Mouse (Mus musculus) liver, embryonic 14.5 days (tissue): ENCODE measurements around the gene Mycn. TPM values are rescaled to one million over a fixed set of nuclear protein-coding genes. Genes with fewer than 3 reads are reported as not detected.

ENCODE experiments used
- ATAC-seq: fragments of 200-750 bp; cut with Nextera tagmentation; 2 replicates; pipeline ENCODE4 v1.8.0; 2017; ENCODE audit warnings: moderate number of reproducible peaks, mild to moderate bottlenecking, moderate library complexity; ENCODE audit not compliant: insufficient read depth
- DNase-seq, 3 experiments: peaks; one replicate each; pipeline ENCODE4 v3.0.0-alpha.2; 2012 to 2013; ENCODE audit warnings: low read depth in 3 of 3, low spot score in 3 of 3
- H3K27ac ChIP-seq: fragments of 300-500 bp; sonication (generic); 2 replicates; pipeline ENCODE4 v1.5.1; 2014; ENCODE audit warnings: moderate library complexity, mild to moderate bottlenecking, control low read depth, inconsistent platforms
- H3K27me3 ChIP-seq: fragments of 300-500 bp; sonication (generic); 2 replicates; pipeline ENCODE4 v1.6.1; 2014; ENCODE audit warnings: mild to moderate bottlenecking, low read length, moderate library complexity; ENCODE audit not compliant: control insufficient read depth, insufficient read depth
- H3K36me3 ChIP-seq: fragments of 300-500 bp; sonication (generic); replicated peaks from 2 replicates; pipeline ENCODE4 v1.6.1; 2014; ENCODE audit warnings: low read depth; ENCODE audit not compliant: control insufficient read depth, insufficient read depth
- H3K4me1 ChIP-seq, 2 experiments: fragments of 200-500 bp in 1 of 2; fragments of 300-500 bp in 1 of 2; sonication (generic) in 1 of 2; replicated peaks; 2 replicates each; pipeline ENCODE4 v1.6.1; 2012 to 2014; ENCODE audit warnings: antibody characterized with exemption in 1 of 2, inconsistent platforms in 1 of 2, low read length in 1 of 2; ENCODE audit not compliant: control insufficient read depth in 2 of 2, insufficient read depth in 2 of 2
- H3K4me2 ChIP-seq: fragments of 300-500 bp; sonication (generic); 2 replicates; pipeline ENCODE4 v1.6.1; 2014; ENCODE audit warnings: low read depth, mild to moderate bottlenecking, control low read depth, moderate library complexity
- H3K4me3 ChIP-seq, 2 experiments: fragments of 200-500 bp in 1 of 2; fragments of 300-500 bp in 1 of 2; sonication (generic) in 1 of 2; 2 replicates each; pipeline ENCODE4 v1.5.1; 2012 to 2014; ENCODE audit warnings: low read depth in 2 of 2, low read length in 2 of 2, mild to moderate bottlenecking in 2 of 2, control low read depth in 1 of 2, inconsistent platforms in 1 of 2, moderate library complexity in 1 of 2; ENCODE audit not compliant: insufficient read depth in 1 of 2
- H3K9ac ChIP-seq: fragments of 300-500 bp; sonication (generic); replicated peaks from 2 replicates; pipeline ENCODE4 v1.6.1; 2014; ENCODE audit warnings: mild to moderate bottlenecking, control low read depth, moderate library complexity
- H3K9me3 ChIP-seq: fragments of 300-500 bp; sonication (generic); 2 replicates; pipeline ENCODE4 v1.6.1; 2016; ENCODE audit warnings: low read length, mixed read lengths; ENCODE audit not compliant: control insufficient read depth
- CTCF ChIP-seq: IDR thresholded peaks from 2 replicates; pipeline ENCODE4 v1.5.1; 2016; ENCODE audit warnings: antibody characterized with exemption, low read depth, control low read depth
- EP300 ChIP-seq: IDR thresholded peaks from 2 replicates; pipeline ENCODE4 v1.6.1; 2016; ENCODE audit warnings: antibody characterized with exemption, low read depth
- WGBS: fragments of 180-500 bp; shearing (Covaris S2); extraction: QIAGEN DNeasy Blood & Tissue Kit; methylation state at CpG from one replicate; pipeline ENCODE4 v1.1.7; 2014; ENCODE audit not compliant: insufficient replicate concordance; 5-methylcytosine and 5-hydroxymethylcytosine counted together
- polyA plus RNA-seq, 2 experiments: library from polyadenylated mRNA; depleted of rRNA in 1 of 2; stranded (reverse) in 1 of 2; unstranded in 1 of 2; fragments of >200 nt; fragmentation: Nextera tagmentation in 1 of 2; extraction: Ambion mirVana in 1 of 2; gene quantifications; 2 replicates each; pipeline versions ENCODE4 v1.2.1 to v1.2.3; 2012 to 2014

Gene Mycn
- polyA plus RNA-seq, 2 experiments = 2.9 to 3.9 TPM

DNA sequence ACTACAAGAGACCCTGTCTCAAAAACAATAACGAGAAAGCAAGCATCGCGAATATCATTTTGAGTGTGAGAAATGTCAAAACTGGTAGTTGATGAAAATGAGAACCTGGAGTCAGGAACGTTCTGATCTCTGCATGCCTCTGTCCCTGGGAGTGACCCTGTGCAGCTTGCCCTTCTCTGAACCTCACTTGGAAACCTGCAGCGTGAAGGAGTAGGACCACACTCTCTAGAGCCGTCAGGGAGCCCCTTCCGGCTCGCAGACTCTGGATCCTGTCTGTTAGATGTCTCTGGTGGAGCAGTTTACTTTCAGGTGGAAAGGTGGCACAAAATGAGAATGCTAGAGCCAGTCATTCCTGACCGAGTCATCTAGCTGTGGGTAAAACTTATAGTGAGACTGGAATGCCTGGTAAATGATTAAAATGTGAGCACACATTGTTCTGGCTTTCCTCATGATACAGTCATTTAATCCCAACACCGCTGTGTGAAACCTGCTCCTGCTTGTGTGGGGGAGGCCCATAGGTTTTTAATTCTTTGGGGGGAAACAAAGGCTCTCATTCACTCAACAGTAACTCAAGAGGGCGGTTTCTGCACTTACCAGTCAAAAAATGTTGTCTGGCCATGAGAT lies 31.2 kb downstream of the Mycn start:
- Histone ChIP-seq H3K9ac (no peak overlapping the region), H3K27ac (no peak overlapping the region), H3K4me3 (no peak overlapping the region), H3K36me3 (no peaks in the 10 kb centered on the region), H3K4me2 (no peak overlapping the region), H3K27me3 (no peaks in the 10 kb centered on the region), H3K4me1 (peaks cover 0 to 1% of the 10 kb centered on the region in 2 experiments; a peak in 1 of 4 replicates), H3K9me3 (no peaks in the 10 kb centered on the region)
- no peak for ATAC-seq
- TF ChIP-seq CTCF (no peak), EP300 (no peak)
- 62% methylated on average over 11 of the region's 11 CpGs for WGBS
- no peak for DNase-seq

DNA sequence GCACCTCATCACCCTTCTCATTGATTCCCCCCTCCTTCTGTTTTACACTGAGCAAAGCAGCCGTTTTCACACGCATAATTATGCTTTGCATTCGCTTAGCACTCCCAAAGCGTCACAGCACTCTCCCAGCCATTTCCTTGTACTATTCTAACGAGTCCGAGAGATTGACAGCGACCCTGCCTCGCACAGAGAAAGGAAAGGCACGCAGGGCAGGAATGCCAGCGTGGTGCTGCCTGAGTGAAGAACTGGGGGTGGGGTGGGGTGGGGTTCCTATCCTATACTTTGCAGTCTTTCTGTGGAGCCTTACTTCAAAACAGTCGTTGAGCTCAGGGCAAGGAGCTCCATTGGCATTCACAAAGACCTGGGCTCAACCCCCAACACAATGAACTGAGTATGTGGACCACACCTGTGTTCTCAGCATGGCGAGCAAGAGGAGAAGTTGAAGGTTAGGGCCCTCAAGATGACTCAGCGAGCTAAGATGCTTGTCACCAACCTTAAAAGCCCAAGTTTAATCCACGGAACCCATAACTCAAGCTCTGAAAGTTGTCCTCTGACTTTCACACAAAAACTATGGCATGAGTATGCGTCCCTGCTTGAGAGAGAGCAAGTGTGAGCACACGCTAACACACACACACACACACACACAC lies 32.0 kb downstream of the Mycn start:
- Histone ChIP-seq H3K4me3 (no peak overlapping the region), H3K27me3 (no peaks in the 10 kb centered on the region), H3K9me3 (no peaks in the 10 kb centered on the region), H3K4me2 (no peak overlapping the region), H3K4me1 (peaks cover 0 to 1% of the 10 kb centered on the region in 2 experiments; a peak in 1 of 4 replicates), H3K36me3 (no peaks in the 10 kb centered on the region), H3K27ac (no peak overlapping the region), H3K9ac (no peak overlapping the region)
- ATAC-seq (no peak), DNase-seq (no peak)
- 45% methylated on average over 16 of the region's 16 CpGs for WGBS
- TF ChIP-seq CTCF (no peak), EP300 (no peak)

GRCm38 (mm10) chr12:12906771-12907170 lies 34.9 kb downstream of the Mycn start:
- Histone ChIP-seq H3K4me1 (peaks cover 0 to 1% of the 10 kb centered on the region in 2 experiments; a peak in 1 of 4 replicates), H3K9ac (no peak overlapping the region), H3K27me3 (peaks cover 3% of the 10 kb centered on the region; the same call in 1 of the 2 replicates), H3K9me3 (no peaks in the 10 kb centered on the region), H3K4me3 (no peak overlapping the region), H3K27ac (no peak overlapping the region), H3K4me2 (no peak overlapping the region), H3K36me3 (no peaks in the 10 kb centered on the region)
- DNase-seq (no peak), ATAC-seq (no peak)
- no peak for TF ChIP-seq EP300
- no peak for TF ChIP-seq CTCF
- WGBS = 36% methylated on average over 6 of the region's 6 CpGs

GRCm38 (mm10) chr12:12906321-12906720 lies 35.4 kb downstream of the Mycn start:
- Histone ChIP-seq H3K27ac (no peak overlapping the region), H3K4me3 (no peak overlapping the region), H3K9ac (no peak overlapping the region), H3K4me1 (peaks cover 0 to 1% of the 10 kb centered on the region in 2 experiments; a peak in 1 of 4 replicates), H3K4me2 (no peak overlapping the region), H3K27me3 (peaks cover 3% of the 10 kb centered on the region; the same call in 1 of the 2 replicates), H3K9me3 (no peaks in the 10 kb centered on the region), H3K36me3 (no peaks in the 10 kb centered on the region)
- no peak for ATAC-seq
- TF ChIP-seq EP300 (no peak), CTCF (no peak)
- no peak for DNase-seq
- WGBS = 35% methylated on average over 8 of the region's 8 CpGs

DNA sequence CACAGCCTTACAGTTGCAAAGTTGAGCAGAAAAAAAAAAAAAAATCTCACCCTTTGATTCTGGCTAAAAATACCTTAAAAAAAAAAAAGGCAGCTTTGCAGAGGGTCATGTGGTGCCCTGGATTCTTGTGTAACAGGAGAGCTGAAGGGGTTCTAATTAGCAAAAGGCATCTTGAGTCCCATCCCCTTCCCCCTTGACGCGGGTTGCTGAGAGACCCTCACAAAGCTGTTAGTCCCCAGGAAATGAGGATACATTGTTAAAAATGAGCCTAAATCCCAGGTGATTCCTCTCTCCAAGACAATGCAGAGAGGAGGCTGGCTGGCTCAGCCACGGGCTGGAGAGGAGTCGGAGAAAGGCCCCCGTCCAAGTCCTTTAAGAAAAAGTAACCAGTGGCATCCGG lies 36.6 kb downstream of the Mycn start:
- Histone ChIP-seq H3K27me3 (peaks cover 3% of the 10 kb centered on the region; the same call in 1 of the 2 replicates), H3K9ac (no peak overlapping the region), H3K4me2 (no peak overlapping the region), H3K9me3 (no peaks in the 10 kb centered on the region), H3K27ac (no peak overlapping the region), H3K36me3 (no peaks in the 10 kb centered on the region), H3K4me1 (0 out of 4 replicates have a peak, but pooled peaks cover 0 to 1% of the 10 kb centered on the region in 2 experiments), H3K4me3 (no peak overlapping the region)
- TF ChIP-seq CTCF = no peak
- TF ChIP-seq EP300 = no peak
- WGBS = 43% methylated on average over 6 of the region's 6 CpGs
- ATAC-seq (no peak), DNase-seq (no peak)
